Mouse (Mus musculus) cortical plate, adult 2 months (tissue): Measurements from ENCODE around the gene Cacng6. TPM values are rescaled to one million over a fixed set of nuclear protein-coding genes. Genes with fewer than 3 reads are reported as not detected.
A peak's percentile ranks its signal among the peaks of the same experiment; 100 is the strongest.
"Not testable (repeated sequence)": the region's sequence is repeated elsewhere in the genome, so short reads cannot be mapped to it uniquely, and the experiment has no call there.

Experiments
- H3K27ac ChIP-seq: fragments of 200-500 bp; 2 replicates; pipeline ENCODE4 v1.5.1; 2012; ENCODE audit warnings: low read length, control low read depth, inconsistent platforms; ENCODE audit not compliant: insufficient read depth
- H3K4me1 ChIP-seq: fragments of 200-500 bp; 2 replicates; pipeline ENCODE4 v1.6.1; 2011; ENCODE audit warnings: low read length; ENCODE audit not compliant: control insufficient read depth, insufficient read depth
- H3K4me3 ChIP-seq: fragments of 200-500 bp; 2 replicates; pipeline ENCODE4 v1.5.1; 2011; ENCODE audit warnings: mild to moderate bottlenecking, low read length, control low read depth; ENCODE audit not compliant: insufficient read depth
- CTCF ChIP-seq: fragments of 200-500 bp; IDR thresholded peaks from 2 replicates; pipeline ENCODE4 v1.5.1; 2011; ENCODE audit warnings: mild to moderate bottlenecking, control low read depth, low read length; ENCODE audit not compliant: insufficient read depth; ENCODE audit errors: extremely low read depth
- POLR2A ChIP-seq: fragments of 200-500 bp; IDR thresholded peaks from 2 replicates; pipeline ENCODE4 v1.6.1; 2011; ENCODE audit warnings: mild to moderate bottlenecking, low read length, control low read depth; ENCODE audit not compliant: insufficient read depth; ENCODE audit errors: extremely low read depth
- polyA plus RNA-seq: library from polyadenylated mRNA; depleted of rRNA; stranded (reverse); fragments of >200 nt; gene quantifications from 2 replicates; pipeline ENCODE4 v1.2.3, GENCODE M21; 2012

The Cacng6 gene
- polyA plus RNA-seq, 1 experiment = 0.81 TPM

DNA sequence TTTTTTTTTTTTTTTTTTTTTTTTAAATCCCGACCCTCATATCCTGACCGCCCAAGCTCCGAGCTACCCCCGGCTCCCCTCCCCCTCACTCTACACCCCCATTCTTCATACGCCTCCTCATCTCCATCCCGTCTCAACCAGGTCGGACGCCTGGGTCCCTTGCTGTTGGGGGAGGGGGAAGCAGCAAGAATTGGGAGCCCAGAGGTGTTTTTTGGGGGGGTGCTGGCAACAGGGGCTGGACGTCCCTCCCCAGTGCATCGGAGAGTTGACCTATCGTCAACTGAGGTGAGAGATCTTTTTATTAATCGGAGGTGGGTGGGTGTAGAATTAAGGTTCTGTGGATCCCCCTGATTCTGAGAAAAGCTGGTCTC lies 32.9 kb upstream of the Cacng6 start:
- no peak for TF ChIP-seq CTCF
- TF ChIP-seq POLR2A = no peak
- Histone ChIP-seq H3K27ac (peak overlapping the region; percentile 92), H3K4me3 (peak overlapping the region; percentile 87), H3K4me1 (peaks cover 8% of the 10 kb centered on the region)

DNA sequence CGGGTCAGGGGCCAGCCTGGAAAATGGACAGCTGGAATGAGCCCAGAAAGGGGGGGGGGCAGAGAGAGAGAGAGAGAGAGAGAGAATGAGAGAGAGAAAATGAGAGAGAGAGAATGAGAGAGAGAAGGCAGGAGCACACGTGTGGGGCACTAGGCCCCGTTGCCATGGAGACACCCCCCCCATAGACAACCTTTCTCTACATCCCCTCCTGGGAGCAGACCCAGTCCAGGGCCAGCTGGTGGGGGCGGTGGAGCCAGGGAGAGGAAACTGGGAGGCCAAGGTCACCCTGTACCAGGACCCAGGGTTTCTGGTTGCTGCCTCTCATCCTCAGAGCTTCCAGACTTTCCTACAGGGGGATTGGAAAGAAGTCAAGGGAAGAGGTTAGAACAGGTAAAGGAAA lies 32.2 kb upstream of the Cacng6 start:
- H3K4me1 ChIP-seq = peaks cover 5% of the 10 kb centered on the region
- peak overlapping the region; percentile 87 for H3K4me3 ChIP-seq
- TF ChIP-seq POLR2A (no peak), CTCF (no peak)
- H3K27ac ChIP-seq = peak overlapping the region; percentile 92

DNA sequence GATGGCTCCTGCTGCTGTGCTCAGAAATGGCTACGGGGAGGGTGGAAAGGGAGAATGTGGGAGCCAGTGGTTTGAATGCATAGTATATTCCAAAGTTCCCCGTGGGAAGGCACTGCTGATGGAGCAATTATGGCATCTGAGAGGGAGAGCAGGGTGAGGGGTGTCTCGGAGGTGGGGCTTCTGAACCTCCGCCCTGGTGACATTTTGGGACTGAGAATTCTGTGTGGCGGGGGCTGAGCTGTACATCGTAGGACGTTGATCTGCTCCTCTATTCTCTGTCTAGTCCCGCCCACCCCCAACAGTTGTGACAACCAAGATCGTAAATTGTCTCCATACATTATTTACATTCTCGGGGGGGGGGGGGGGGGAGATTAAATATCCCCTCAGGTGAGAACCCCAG lies 26.6 kb upstream of the Cacng6 start:
- peaks cover 3% of the 10 kb centered on the region; the same call in 1 of the 2 replicates for H3K4me1 ChIP-seq
- no peak overlapping the region for H3K27ac ChIP-seq
- no peak for TF ChIP-seq POLR2A
- H3K4me3 ChIP-seq = no peak overlapping the region; the same call in 1 of the 2 replicates

DNA sequence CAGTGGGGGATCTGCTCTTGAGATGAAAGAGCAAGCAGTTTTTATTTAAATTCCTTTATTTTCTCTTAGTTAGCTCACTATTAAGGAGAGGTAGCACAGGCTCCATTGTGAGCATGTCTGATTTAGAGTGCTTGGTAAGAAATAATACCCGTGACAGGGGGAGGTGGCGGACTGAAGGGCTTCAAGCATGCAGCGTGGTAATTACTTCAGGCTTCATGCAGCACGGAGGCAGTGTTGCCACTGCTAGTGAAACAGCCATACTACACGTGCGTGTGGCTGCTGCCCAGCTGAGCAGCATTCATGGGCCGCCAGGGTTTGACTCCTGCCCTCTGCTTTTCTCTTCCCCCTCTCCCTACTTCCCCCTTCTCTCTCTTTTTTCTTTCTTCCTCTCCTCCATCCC lies 26.2 kb upstream of the Cacng6 start:
- Histone ChIP-seq H3K27ac (no peak overlapping the region), H3K4me1 (peaks cover 3% of the 10 kb centered on the region; the same call in 1 of the 2 replicates), H3K4me3 (no peak overlapping the region)
- TF ChIP-seq POLR2A (no peak), CTCF (no peak)

DNA sequence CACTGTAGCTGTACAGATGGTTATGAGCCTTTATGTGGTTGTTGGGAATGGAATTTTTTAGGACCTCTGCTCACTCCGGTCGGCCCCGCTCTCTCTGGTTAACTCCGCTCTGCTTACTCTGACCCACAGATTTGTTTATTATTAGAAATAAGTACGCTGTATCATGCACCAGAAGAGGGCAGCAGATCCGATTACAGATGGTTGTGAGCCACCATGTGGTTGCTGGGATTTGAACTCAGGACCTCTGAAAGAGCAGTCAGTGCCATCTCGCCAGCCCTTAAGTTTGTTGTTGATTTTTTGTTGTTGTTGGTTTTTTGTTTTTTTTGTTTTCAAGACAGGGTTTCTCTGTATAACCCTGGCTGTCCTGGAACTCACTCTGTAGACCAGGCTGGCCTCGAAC lies 25.6 kb upstream of the Cacng6 start:
- H3K4me1 ChIP-seq, H3K27ac ChIP-seq, H3K4me3 ChIP-seq: not testable (repeated sequence)

DNA sequence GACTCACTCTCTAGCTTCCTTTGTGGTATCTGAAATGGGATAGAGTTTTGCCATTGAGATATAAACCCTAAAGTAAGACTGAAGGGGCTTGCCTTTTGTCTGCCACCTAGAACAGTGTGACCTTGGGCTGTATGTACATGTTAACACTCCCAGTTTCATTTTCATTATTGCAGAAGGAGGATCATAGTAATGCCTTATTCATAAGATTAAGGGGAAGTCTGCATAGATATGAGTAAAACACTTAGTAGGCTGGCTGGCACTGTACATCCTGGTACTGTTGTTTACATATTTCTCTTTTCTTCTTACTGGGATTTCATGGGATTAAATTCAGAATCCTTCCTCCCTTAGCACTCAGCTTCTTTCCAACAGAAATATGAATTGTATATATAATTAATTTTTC lies 24.1 kb upstream of the Cacng6 start:
- H3K27ac ChIP-seq = no peak overlapping the region
- TF ChIP-seq POLR2A = no peak
- TF ChIP-seq CTCF = no peak
- H3K4me3 ChIP-seq = no peak overlapping the region
- no peaks in the 10 kb centered on the region; the same call in 1 of the 2 replicates for H3K4me1 ChIP-seq

DNA sequence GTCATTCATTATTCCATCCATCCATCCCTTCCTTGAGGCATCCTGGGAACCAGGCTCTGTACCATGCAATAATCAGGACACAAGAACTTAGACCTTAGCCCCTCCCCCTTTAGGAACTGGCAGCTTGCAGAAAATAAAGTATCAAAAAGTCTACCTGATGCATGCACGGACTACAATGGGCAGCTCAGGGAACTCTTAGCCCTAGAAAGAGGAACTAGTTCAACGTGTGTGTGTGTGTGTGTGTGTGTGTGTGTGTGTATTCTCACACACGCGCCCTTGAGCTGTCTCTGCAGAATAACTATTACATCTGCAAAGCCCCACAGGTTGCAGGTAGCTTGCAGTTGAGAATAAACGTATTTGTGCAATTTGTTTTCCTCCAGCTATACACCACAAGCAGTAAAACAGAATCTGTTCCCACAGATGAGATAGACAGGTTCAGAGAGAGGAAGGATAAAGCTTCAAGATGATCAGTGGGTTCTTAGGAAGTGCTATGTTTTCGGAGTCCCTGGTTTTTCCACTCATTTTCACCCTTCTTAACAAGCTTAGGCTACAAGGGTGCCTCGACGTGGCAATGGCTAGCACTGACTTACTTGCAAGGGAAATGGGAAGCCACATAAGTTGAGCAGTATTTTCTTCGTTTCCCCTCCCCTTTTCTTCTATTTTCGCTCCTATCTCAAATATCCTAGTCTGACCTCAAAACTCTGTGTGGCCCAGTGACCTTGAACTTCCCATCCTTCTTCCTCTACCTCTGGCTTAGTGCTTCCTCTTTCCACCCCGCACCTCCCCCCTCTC lies 14.1 kb upstream of the Cacng6 start:
- Histone ChIP-seq H3K4me3 (no peak overlapping the region), H3K4me1 (no peaks in the 10 kb centered on the region), H3K27ac (no peak overlapping the region)
- no peak for TF ChIP-seq CTCF
- no peak for TF ChIP-seq POLR2A

DNA sequence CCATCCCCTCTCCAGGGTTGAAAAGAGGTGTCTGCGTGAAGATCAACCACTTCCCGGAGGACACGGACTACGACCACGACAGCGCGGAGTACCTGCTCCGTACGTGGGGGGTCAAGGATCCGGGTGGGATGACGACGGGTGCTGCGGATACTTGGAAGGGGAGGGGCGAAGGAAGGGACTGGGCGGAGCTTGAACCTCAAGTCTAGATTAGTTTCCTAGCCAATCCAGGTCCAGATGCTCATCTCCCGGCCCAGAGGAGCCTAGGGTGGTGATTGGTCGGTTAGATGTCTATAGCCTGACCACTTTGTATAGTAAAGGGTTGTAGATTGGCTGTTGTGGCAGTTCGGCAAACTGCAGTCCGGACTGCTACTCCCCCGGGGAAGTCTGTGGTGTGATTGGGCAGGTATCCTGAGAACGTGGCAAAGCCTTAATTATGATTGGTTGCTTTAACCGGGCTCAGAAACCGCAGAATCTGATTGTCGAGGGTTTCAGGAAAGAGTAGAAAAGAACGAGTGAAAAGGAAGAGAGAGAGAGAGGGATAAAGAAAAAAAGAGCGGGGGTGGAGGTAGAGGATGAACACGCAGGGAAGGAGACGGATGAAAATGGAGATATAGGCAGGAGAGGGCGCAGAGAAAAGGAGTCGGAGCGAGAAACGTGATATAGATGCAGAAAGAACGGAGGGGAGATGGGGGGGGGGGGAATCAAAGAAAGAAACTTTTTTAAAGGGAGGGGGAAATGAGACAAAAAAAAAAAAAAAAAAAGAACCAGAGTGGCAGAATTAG lies 12.6 kb upstream of the Cacng6 start:
- H3K27ac ChIP-seq = no peak overlapping the region
- TF ChIP-seq CTCF (no peak), POLR2A (0 out of 2 replicates have a peak, but pooled peaks have one; percentile 14)
- peak overlapping the region; percentile 30 for H3K4me3 ChIP-seq
- H3K4me1 ChIP-seq = no peaks in the 10 kb centered on the region

DNA sequence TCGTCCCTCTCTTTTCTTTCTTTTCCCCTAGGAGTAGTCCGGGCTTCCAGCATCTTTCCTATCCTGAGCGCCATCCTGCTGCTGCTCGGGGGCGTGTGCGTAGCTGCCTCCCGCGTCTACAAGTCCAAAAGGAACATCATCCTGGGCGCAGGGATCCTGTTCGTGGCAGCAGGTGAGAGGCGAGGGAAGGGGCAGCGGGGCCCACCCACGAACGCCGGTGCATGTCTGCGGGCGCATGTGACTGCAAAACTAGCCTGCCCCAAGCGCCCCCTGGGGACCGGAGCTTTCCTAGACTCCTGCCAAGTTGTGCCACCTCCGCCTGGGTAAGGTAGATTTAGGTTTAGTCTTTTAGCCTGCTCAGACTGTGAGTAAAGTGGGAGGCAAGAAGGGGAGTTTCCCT lies 12.0 kb upstream of the Cacng6 start:
- TF ChIP-seq CTCF = 0 out of 2 replicates have a peak, but pooled peaks have one; percentile 9
- no peak for TF ChIP-seq POLR2A
- H3K4me3 ChIP-seq = peak overlapping the region; percentile 10; the same call in 1 of the 2 replicates
- no peaks in the 10 kb centered on the region for H3K4me1 ChIP-seq
- H3K27ac ChIP-seq = no peak overlapping the region

DNA sequence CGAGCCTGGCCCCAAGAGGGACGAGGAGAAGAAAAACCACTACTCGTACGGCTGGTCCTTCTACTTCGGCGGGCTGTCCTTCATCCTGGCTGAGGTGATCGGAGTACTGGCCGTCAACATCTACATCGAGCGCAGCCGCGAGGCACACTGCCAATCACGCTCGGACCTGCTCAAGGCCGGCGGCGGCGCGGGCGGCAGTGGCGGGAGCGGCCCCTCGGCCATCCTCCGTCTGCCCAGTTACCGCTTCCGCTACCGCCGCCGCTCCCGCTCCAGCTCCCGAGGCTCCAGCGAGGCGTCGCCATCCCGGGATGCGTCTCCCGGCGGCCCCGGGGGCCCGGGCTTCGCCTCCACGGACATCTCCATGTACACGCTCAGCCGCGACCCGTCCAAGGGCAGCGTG lies 9.1 kb upstream of the Cacng6 start:
- no peaks in the 10 kb centered on the region for H3K4me1 ChIP-seq
- no peak for TF ChIP-seq CTCF
- no peak for TF ChIP-seq POLR2A
- no peak overlapping the region for H3K27ac ChIP-seq
- no peak overlapping the region for H3K4me3 ChIP-seq
